Mouse (Mus musculus) T-helper 2 cell (primary cell): ENCODE results near the gene Lrp2.

ENCODE experiments used
- in situ Hi-C: fragments of 300-600 bp; cut with MboI, MseI; formaldehyde crosslinking; loops from one replicate; pipeline ENCODE4 v1.15.1; 2025; ENCODE audit warnings: high pct_unique_total_duplicates

Gene Lrp2

DNA sequence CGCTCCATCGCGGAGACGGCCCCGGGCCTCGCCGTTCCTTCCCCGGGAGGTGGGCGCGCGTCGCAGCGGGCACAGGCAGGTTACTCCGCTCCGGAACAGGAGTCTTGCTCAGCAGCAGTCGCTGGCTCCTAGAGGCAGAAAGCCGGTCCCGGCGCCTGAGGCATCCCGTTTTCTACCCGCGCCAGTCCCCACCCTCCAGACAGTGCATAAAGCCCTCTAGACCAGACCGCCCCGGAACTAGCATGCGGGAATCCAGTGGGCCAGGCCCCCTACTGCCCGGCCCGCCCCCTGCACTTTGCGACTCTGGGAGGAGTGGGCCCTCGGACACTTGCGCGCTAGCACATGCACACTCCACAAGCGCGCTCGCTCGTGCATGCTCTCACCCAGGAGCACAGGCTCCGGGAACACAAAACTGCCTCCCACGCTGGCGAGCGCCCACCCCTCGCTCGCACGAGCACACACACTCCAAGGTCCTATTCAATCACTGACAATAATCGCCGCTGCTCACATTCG is at the start of gene Lrp2:
Lrp2 (minus strand) TSS at position 180 of the 513 bp plus-strand sequence.
- in situ Hi-C loops: loop anchor here (10.0 kb wide), 1 partner anchor 889 kb away; the partner anchor contains the start of gene Sp5

DNA sequence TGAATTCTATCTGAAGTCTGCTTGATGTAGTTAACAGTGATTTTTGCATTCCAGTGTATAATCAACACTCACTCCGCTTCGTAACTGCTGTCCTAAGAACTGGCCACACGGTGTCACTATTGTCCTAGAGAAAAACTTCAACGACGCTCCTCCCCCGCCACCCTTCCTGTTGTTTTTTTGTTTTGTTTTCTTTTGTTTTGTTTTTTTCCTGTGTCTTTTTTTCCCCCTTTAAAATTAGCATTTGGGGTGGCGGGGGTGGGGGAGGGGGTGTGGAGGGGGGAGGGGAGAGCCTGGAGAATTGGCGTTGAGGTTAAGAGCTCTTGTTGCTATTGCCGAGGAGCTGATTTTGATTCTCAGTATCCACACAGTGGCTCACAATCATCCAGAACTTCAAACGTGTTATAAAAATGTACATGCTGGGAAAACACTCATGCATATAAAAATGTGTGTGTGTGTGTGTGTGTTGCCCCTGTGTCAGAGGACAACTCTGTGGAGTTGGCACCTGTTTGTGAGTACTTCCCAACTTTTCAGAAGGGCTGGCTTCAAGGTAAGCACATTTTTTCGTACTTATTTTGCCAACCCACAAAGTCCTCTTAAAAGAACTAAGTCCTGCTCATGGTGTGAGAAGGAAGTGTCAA is 49.3 kb upstream of the Lrp2 start:
- in situ Hi-C loops: no loop called here

DNA sequence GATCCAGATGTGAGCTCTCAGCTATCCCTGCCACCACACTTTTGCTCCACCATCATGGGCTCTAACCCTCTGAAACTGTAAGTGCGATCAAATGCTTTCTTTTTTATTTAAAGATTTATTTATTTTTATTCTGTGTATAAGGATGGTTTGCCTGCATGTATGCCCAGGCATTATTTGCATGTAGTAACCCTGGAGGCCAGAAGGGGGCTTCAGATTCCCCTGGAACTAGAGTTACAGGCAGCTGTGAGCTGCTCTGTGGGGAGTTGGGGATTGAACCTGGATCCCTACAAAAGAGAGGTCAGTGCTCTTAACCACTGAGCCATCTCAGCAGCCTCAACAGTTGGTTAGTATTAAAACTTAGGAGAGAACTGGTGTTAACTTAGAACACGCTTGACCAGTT is 45.6 kb upstream of the Lrp2 start:
- in situ Hi-C loops: no loop called here

DNA sequence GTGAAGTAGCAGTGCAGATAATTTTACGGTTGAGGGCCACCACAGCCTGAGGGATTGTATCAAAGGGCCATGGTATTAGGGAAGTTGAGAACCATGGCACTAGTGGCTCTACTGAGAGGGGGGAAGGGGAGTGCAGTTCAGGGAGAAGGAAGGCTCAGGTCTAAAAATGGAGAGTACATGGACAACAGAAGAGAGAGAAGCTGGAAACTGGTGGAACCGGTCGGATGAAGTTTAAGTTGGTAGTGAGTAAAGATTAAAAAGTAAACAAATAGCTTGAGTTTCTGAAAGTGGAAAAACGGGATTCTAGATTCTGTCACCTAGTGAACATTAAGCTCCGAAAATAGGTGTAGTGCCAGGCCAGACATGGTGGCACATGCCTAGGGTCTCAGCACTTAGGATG is 44.9 kb upstream of the Lrp2 start:
- in situ Hi-C loops: no loop called here

DNA sequence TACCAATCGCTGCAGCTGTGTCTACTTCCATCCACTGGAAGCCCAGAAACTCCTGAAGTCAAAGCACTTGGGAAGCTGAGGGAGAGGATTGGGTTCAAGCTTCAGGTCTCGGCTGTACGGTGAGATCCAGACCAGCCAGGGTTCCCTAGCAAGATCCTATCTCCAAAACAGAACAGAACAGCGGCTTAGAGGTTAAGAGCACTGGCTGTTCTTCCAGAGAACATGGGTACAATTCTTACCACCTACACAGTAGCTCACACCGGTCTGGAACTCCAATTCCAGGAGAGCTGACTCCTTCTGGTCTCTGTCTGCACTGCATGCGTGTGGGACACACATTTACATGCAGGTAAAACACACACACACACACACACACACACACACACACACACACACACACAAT is 44.0 kb upstream of the Lrp2 start:
- in situ Hi-C loops: no loop called here

DNA sequence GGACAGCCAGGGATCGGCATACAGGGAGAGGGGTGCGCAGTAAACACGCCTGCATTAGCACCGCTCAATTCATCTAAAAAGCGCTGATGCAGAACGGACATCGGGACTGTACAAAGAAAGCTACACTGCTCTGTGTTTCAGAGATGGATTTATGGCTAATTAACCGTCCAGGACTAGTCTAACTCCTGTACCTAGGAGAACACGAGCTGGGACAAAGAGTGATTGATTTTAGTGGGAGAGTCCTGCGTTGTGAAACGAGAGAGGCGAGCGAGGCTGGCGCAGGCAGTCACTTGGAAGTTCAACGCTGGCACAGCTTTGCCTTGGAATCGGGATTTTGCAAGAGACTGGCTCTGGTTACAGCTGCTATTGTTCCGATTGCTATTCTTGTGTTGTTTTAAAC is 43.4 kb upstream of the Lrp2 start:
- in situ Hi-C loops: no loop called here

DNA sequence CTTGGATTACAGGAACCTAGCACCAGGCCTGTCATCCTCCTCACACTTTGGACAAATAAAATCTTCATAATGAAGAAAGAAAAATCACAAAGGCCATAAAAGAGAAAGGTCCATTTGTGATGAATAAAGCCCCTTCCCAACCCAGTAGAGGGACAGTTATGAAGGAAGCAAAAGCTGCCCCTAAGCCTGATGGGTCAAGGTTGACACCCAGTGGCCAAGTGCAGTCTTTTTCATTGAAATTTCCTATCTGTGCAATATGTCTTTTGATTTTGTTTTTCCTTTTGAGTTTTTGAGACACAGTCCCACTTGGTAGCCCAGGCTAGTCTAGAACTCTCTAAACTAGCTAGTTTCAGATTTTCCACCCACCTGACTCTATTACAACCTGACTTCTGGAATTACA is 33.4 kb upstream of the Lrp2 start:
- in situ Hi-C loops: no loop called here

DNA sequence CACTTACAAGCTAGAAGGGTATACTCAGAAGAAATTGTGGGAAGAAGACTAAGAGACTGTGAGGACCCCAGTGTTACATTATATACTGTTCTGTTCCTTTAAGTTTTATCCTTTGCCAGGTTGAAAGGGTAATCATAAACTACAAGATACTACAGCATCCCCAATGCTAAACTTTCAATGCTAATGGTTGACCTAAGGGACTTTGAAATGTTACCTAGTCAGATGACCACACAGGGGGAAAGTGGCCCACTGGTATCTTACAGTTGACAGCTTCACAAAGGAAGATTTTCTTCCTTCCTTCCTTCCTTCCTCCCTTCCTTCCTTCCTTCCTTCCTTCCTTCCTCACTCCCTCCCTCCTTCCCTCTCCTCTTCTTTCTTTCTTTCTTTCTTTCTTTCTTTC is 32.5 kb upstream of the Lrp2 start:
- in situ Hi-C loops: no loop called here

DNA sequence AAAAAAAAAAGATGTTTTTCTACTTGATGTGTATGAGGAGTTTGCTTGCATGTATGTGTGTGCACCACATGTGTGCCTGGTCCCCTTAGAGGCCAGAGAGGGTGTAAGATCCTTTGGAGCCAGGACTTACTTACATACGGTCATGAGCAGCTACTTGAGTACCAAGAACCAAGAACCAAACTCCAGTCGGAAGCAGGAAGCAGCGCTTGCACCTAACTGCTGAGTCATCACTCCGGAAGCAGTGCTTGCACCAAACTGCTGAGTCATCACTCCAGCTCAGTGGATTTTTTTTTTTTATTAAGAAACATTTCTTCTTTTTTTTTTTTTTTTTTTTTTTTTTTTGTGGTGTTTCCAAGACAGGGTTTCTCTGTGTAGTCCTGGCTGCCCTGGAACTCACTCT is 27.4 kb upstream of the Lrp2 start:
- in situ Hi-C loops: no loop called here

DNA sequence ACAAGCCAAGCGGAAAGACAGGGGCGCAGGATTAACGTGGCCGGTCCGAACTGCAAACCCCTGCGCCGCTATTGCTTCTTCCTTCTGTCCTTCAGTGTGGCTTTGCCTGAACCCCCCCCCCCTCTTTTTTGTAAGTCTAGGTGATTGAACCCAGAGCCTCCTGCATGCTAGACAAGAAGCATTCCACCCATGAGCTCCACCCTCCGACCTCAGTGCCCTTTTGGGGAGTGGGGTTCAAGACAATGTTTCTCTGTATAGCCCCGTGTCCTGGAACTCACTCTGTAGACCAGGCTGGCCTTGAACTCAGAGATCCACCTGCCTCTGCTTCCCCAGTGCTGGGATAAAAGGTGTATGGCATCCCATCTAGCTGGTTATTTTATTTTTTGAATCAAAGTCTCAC is 26.9 kb upstream of the Lrp2 start:
- in situ Hi-C loops: no loop called here

DNA sequence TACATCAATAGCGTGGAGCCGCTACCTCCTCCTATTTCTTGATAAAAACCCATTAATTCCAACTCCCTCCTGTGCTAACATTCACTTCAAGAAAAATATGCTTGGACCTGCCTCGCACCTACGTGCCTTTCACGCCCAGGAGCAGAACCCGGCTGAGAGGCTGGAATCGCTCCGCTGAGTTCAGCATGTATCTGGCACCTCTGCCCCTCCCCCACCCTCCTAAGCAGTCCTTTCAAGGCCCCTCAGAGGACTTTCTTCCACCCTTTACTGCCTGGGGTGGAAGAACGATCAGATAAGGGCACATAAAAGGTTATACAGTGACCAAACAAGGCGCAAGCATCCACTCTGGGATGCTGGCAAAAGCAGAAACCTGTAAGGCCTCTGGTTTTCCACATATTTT is 26.4 kb upstream of the Lrp2 start:
- in situ Hi-C loops: no loop called here

DNA sequence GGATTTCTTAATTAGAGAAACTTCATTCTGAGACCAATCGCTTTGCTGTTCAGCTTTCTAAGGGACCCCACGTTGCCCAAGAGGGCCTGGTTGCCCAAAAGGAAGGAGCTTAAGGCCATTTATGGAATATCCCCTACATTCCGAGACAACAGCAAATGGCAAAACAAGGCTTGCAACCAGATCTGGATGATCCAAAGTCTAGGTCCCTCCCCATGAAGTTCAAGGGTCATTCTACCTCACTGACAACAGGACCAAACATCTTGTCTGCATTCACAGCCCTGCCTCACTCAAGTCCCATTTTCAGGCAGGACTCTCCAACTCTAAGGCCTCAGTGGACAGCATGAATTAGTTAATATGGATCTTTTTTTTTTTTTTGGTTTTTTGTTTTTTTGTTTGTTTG is 20.8 kb upstream of the Lrp2 start:
- in situ Hi-C loops: no loop called here

DNA sequence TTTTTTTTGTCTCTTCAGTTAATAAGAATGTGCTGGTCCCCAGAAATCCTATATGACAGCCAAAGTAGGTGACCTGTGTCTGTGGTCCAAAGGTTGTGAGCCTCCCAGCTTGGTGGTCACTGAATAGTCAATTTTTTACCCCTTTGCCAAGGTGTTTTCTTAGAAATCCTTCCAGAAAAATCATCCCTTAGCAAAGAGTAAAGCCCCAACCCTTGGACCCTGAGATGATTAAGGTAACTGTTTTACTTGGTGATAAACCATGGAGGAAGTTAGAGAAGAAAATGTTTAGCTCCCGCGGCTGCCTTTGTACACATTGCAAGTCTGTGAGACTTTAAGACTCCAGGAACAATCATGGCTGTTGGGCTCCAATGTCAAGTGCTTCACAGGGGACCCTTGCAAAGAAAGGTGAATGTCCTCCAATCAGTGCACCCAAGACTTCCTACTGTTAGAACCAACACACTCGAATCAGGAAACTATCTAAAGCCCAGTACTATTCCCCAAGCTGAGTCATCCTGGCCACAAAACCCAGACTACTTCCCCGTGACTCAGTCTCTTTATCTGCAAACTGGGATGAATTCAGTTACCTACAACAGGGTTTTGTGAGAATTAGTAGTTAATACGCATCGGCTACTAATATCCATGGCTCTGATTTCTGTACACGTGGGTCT is 18.0 kb upstream of the Lrp2 start:
- in situ Hi-C loops: no loop called here

DNA sequence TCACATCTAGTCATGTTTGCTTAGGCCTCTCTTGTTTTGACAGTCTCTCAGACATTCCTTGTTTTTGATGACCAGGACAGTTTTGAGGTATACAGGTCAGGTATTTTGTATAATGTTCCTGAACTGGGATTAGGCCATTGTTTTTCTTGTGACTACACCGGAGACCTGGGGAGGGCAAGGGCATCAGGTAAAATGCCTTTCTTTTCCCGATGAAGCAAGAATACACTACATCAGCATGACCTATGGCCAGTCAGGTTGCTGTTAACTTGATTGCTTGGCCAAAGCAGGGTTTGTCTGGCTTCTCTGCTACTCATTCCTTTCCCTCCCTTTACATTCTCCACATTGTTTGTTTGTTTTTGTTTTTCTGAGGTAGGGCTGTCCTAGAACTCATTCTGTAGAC is 7.3 kb upstream of the Lrp2 start:
- in situ Hi-C loops: no loop called here

DNA sequence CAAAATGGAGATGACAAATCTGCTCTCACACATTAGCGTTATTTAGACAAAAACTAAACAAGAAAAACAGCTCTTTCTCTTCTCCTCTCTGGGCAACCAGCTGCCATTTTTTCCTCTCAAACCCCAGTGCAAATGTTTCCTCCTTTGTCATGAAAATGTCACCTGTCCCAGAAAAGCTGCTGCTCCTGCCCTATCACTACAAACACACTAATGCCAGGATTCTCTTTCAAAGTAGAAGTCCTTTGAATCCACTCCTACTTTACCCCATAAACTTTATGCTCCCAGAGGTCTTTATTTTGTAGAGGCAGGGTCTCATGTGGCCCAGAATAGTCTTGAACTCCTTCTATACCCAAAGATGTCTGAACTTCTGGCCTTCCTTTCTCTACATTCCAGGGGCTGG is 6.7 kb upstream of the Lrp2 start:
- in situ Hi-C loops: no loop called here

DNA sequence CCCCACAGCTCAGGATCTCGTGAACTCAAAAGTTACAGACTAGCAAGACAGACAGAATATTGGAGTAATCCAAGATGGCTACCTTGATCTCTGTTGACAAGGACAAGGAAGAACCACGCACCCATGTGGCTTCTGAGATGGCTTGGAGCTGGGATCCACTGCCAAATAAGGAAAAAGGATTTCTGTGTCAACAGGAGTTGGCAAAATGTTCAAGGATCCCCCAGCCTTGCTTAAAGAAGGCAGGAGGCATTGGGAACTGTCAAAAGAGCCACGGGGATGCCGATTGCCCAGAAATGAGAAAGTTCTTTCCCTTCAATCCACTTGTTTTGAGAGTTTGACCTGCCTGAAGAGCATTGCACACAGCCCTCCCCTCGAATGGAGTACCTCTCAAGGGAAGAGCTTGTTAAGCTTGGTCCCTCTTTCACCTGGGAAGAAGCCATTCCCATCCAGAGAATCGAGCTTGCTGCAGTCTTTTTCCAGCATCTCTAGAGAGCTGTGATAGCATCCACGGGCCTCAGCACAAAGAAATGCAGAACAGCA is 6.2 kb upstream of the Lrp2 start:
- in situ Hi-C loops: no loop called here

DNA sequence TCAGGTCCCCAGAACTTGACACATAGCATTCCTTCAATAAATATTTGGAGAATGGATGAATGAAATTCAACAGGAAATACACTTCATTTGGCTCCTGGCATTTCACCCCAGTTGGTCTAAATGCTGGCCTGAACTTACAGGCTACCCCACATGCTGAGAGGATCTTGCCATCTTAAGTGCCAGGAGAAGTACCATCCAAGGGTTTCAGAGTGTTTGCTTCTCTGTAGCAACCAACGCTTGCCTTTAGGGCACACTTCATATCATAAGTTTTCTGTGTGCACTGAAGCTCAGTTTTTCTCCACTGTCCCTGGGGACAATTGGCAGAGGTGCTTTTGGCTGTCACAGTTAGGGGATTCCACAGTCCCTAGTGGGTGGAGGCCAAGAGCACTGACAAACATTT is 4.7 kb upstream of the Lrp2 start:
- in situ Hi-C loops: no loop called here

DNA sequence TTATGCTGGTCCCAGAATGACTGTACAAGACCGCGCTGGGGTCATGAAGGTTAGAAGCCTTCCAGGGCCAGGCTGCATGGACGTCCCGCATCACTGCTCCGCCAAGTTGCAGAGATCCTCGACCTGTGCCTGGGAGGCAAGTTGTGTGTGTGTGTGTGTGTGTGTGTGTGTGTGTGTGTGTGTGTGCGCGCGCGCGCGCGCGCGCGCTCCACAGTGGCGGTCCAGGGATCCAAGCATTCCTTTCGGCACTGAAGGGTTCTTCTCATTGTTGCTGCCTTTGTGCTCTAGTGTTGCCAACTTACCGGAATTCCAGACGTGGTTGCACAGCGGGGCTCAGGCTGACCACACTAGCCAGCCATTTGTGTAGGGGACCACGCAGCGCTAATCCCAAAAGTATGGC is 2.0 kb upstream of the Lrp2 start:
- in situ Hi-C loops: loop anchor here (10.0 kb wide), 1 partner anchor 887 kb away; the partner anchor contains the start of gene Sp5

DNA sequence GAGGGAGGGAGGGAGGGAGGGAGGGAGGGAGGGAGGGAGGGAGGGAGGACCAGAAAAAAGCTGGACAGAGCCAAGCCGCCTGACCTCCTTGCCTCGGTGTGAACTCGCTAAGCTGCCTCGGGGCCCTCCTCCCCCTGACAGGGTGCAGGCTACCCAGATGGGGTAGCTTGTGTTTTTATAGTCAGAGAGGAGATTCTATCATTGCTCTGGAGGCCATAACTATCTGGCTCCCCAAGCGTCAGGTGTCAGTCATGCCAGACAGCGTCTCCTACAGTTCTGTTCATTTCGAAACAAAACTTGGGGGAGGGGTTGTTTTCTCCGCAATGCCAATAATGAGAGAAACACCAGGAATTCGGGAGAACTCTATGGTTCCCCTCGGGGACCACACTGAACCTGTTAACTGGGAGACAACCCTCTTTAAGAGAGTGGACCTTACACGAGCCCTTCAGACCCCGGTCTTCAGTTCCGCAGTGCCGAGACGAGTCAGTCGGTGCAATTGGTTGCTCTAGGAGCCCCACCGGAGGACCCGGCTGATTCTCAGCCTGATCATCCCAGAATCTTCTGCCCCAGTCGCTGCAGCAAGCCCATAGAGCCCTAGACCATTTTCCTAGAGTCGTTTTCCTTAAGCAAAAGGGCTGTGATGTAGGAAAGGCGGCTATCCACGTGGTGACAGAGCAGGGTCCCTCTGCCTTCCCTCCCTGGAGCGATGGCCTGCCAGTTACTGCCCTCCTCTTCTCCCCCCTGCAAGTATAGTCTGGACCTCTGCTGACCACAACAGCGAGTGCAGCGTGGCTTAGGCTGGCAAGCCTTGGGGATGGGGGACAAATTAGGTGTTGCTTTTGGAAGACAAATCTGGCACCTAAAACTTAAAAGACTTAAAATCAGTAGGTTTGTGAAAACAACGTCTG is 1.2 kb upstream of the Lrp2 start:
- in situ Hi-C loops: loop anchor here (10.0 kb wide), 1 partner anchor 888 kb away; the partner anchor contains the start of gene Sp5

DNA sequence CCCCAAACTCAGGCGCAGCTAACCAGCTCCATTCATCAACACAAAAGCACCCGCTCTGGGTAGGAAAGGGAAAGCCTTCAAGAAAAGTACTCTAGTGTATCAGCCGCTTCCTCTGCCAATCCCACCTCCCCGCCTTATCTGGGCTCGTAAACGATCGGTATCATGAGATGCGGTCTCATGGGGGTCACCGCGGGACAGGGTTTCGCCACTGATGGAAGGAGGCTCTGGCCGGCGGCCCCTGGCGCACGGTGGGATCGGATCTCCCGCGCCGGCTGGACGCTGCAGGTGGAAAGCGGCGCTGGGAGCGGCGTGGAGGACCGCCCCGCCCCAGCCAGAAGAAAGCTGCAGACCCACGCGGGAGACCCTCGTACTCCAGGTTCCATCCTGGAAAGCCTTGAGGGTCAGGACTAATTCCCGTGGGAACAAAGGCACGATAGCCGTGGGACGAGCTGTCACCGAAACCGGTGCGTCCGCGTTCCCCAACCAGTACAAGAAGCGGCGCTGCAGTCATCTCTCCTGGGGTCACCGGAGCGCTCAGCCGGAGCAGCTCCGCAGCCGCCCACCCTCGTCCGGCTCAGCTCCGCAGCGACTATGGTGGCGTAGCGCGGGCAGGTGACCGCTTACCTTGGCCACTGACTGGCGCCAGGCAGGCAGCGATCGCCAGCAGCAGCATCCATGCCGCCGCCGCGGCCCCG is 527 bp downstream of the Lrp2 start:
- in situ Hi-C loops: loop anchor here (10.0 kb wide), 1 partner anchor 889 kb away; the partner anchor contains the start of gene Sp5
